Mouse (Mus musculus) kidney, adult 8-10 months (tissue): ENCODE results near the gene Celsr1.
A peak's percentile ranks its signal among the peaks of the same experiment; 100 is the strongest.

Experiments
- DNase-seq, 2 experiments: peaks; one replicate each; pipeline ENCODE4 v3.0.0; 2022

Celsr1 gene

DNA sequence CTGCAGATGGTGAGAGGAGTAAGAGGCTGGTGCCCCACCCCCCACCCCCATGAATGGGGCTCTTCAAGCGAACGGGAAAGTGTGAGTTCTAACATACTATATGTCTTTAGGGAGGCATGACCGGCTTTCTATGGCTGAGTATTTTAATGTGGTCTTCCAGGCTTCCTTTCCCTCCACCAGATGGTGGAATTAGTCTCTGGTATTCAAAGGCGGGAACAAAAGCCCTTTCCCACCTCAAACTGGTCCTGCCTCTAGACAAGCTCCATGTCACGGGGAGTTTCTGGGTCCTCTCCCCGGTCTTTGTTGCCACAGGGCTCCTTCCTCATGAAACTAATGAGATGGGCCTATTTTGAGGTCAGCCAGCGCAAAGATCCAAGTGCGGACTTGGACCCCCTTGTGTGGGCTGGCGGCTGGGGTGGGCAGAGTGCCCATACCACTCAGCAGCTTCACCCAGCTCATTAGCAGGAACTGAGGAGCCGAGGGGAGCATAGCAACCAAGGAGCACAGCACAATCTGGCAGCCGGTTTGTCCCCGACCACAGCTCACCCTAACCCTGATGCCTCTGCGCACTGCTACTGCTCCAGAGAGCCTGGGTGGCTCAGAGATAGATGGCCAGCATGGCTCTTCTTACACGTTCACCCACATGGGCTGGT is 39.5 kb downstream of the Celsr1 start:
- DNase-seq, result peak; percentile 53 to 71

DNA sequence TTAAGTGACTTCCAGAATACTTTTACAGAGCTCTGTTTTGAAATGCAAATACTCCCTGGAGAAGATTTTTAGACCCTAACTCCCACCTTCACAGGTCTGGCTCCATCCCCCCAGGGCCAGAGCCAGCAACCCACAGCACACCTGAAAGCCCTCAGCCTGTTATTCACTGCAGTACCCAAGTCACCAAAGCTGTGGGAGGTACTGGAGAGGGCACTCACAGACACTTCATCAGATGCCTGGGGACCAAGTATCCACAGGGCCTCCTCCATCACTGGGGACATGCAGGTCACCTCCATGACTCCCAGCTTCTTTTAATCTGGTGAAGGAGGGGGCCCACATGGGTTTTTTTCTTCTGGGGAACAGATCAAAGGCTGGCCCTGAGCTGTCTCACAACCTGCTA is 40.2 kb downstream of the Celsr1 start:
- no peak for DNase-seq

DNA sequence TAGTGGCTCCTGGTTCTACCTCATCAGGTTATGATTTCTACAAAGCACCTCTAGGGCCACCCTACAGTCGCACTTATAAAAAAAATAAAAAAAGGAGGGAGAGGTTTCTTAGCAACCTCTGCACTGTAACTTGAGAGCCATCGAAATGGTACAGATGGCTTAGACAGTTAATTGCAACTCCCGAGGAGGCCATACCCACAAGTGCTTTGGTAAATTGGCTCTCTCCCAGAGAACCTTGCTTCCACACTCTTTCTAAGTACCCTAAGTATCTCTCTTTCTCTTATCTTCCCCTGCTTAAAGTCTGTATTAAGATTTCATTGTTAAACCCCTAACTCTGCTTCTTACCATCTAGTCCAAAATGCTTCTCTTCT is 41.5 kb downstream of the Celsr1 start:
- no peak for DNase-seq

DNA sequence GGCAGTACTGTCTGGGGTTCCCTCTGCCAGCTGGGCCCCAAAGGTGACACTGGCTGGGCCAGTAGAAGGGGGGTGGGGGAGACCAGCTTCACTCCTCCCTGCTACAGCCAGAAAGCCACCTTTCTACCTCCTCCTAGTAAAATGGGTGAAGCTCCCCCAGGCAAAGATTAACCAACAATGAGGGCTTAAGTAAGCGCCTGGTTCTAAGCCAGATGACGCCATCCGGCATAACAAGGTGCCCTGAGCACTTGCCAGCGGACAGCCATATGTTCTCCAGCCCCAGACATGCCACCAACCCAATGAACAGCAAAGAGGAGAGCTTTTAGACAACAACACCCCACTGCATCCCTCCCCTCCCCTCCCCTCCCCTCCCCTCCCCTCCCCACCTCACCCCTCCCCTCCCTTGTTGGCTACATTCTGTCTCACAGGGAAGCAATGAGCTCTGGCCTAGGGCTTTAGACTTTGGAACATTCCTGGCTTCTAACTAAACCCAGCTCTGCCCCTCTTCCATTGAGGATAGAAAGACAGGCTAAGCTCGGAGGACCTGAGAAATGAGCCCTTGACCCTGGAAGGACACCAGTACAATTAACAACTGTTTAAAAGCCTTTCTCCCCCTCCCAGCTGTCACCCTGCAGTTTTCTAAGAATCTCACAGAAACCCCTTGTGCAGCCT is 42.0 kb downstream of the Celsr1 start:
- DNase-seq, result peak; percentile 86 to 91

DNA sequence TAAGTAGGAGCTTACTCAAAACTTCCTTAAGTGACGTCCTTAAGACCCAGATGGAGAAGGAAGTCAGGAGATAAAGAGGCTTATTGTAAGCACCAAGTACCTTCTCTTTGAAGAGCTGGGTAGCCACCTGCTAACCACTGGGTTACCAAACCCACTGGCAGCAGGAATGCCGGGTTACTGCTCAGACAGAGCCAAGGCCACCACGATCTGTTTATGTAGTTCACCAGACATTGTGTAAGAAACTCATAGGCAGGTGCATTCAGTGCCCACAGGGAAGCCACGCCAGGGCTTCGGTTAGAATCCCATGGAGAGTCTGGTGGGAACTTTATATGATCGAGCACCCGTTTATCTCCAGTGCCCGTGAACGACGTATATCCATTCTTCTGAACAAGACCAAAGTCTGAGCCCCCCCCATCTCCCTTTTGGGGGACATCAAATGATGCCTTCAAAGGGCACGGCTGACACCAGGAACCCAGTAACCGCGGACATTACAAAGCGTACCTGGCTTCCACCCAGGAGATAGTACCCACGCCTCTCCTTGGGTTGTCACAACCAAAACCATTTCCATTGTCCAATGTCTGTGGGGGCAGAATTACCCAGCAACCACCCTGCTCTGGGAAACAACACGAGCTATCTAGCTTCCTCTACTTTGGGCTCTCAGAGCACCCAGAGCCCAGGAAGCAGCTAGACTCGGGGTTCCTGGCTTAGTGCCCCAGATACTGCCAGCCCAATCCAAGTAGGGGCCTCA is 42.7 kb downstream of the Celsr1 start:
- DNase-seq, result no peak

DNA sequence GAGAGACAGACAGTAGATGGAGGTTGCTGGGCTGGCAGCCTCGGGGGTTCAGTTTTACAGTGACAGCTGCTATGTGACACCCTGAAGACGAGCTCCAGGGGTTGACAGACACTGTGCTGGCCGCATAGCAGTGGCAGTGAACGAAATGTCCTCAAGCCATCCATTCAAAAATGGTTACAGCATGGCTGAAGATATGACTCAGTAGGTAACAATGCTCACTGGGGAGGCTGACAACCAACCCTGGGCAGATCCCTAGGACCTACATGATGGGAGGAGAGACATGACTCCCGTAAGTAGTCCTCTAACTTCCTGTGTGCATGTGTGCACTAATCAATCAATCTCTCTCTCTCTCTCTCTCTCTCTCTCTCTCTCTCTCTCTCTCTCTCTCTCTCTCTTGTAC is 45.7 kb downstream of the Celsr1 start:
- DNase-seq, result no peak

DNA sequence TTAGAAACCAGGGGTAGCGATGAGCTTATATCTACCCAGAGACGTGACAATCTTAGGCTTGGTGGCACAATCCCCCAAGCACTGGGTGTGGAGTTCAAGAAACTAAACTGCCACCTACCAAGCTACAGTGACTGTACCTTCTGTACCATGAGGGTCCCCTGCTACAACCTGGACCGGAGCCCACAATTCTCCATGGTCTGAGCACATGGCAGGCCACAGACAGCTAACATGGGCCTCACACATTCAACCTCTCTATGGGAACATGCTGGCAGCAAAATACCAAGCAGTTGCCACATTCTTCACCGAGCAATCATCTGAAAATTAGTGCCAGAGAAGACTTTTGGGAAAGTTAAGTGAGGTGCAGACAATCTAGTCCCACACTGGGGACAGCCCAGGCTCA is 47.4 kb downstream of the Celsr1 start:
- DNase-seq, result no peak

DNA sequence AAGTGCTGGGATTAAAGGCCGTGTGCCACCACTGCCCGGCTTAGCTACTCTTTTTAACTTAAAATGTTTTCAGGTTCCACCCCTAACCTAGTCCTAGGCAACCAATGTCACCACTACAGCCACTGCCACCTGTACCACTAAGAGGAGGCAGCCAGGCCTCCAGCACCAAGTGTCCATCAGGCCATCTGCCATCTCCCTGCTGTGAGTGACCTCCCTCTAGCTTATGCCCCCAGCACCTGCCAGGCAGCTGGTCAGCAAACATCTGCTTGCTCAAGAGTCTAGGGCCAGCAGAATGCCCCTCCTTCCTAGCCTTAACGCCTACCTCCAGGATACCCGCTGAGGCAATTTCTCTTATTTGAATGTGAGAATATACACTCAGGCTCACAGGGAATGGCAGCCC is 48.0 kb downstream of the Celsr1 start:
- no peak for DNase-seq

DNA sequence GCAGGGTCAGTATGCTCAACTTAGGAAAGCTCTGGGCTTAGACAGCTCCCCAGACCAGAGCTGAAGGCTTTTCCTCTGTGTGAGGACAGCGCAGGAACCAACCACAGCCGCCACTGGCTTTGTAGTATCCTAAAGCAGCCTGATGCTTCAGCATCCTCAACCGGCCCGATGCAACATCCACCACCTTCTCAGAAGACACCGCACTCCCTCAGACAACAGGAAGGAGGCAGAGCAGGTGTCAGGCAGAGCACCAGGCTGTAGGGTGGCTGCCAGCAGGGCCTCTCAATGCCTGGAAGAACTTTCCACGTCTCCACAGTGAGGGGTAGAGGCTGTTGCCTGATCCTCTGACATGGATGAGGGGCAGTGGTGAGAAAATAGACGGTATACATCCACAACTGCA is 50.4 kb downstream of the Celsr1 start:
- no peak for DNase-seq

DNA sequence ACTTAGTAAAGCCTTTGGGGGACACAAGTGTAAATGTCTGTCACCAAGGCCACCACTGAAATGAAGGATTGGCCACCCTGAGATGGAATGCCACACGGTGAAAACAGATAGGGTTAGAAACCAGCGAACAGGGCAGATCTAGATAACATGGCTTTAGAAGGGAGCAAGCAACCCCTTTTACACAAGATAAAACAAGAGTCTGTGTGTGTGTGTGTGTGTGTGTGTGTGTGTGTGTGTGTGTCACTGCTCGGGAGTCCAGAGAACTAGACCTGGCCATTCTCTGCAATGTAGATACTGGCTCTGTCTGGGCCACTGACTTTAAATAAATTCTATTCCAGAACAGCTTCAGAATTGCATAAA is 51.2 kb downstream of the Celsr1 start:
- no peak for DNase-seq

DNA sequence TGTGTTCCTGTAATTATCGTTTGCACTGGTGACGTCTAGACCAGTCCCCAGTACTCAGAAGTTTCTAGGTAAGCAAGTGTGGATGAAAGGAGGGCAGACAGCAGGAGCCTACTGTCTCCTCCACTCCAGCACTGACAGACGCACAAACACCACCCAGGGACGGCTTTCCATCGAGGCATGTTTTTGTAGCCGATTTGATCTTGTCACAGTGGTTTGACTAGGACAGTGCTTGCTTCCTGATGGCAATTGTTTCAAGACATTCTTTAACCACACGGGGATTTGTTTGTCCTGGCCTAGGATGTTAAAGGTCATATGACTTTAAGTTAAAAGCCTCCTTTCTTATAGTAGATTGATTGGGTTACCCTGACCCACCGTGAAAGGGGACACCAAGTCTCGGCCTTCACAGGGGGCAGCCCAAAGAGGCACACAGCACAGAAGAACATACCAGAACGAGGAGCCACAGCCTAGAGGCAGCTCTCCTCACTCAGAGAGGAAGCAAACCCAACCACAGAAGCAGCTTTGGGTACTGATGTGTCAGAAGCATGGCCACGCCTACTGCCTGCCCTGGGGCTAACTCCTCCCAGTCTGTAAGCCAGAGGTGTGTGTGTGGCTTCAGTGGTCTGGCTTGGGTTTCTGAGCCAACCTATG is 51.7 kb downstream of the Celsr1 start:
- DNase-seq, result peak in 1 of 2 experiments; percentile 29

DNA sequence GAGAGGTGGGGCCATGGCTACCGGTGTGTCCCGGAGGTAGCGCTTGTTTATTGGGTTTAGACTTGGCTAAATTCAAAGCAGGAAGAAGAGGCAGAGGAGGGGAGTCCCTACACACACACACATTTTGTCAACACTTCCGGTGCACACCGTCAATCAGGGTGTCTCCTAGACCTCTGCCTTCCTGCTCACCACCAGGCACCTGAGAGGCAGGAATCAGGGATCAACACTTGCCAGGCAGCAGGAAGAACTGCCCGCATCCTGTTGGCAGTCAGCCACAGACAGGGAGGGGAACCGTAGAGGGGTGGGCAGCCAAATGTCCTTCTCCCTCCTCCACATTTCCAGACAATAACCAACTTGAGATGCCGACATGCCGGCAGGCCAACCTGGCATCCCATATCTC is 56.5 kb downstream of the Celsr1 start:
- DNase-seq, result no peak

DNA sequence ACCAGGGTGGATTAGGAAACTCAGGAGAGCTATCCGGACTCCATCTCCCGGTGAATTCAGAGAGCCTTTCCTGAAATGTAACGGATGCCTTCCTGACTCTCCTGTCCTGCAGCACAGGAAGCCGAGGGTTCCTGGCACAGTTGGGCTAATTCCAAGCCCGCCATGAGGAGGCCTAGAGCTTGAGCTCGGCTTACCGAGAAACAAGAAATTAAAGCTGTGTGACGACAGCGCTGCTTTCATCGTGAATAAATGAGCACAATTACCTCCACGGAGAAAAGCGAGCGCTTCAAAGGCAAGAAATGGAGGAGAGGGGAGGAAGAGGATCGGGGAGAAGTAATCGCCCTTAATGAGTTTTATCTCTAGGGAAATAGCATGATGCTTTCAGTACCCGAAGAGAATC is 57.8 kb downstream of the Celsr1 start:
- DNase-seq, result no peak

DNA sequence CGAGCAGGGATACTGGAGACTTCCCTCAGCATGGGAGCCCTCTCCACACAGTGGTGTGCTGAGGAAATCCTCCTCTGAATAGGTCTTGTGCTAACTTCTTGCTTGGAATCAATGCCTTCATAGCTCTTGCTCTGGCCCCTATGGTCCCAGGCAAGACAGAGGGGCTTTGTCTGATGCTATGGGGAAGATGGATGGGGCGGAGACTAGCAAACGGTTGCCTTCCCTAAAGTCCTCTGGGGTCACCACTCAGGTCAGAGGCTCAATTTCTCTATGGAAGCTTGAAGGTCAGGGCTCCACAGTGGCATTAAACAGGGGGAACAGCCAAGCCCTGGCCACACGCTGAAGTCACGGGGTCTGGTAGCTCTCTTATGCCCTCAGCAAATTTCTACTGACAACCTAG is 62.0 kb downstream of the Celsr1 start:
- DNase-seq, result no peak

DNA sequence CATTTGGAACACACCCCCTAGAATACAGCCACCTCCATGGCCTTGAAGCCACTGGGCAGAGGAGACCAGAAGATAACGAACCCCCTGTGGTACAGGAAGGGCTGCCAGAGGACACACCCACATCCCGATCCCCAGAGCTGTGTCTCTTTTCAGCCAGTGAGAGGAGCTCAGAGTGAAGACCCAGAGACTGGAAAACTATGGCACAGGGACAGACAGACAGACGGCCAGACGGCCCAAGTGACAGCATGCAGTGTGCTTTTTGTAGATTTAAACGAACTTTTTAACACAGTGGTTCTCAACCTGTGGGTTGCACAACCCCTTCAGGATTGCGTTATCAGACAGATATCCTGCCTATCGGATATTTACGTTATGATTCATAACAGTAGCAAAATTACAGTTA is 63.1 kb downstream of the Celsr1 start:
- no peak for DNase-seq

DNA sequence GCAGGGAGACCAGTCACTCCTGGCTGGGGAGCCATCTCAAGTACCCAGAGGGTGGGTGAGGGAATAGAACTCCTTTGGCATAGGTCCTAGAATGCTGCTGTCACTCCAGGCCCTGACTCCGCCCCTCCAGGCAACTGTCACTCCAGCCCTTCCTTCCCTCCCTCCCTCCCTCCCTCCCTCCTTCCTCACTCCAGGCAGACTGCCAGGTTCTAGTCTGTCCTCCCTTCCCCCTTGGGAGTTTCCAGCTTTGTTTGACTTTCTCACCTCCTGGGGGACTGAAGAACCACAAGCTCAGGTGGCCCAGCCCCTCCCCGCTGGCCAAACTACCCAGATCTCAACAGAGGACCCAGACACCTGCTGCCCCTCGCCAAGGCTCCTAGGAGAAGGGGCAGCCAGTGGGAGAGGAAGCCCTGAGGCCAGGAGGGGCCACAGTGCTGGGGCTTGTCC is 63.8 kb downstream of the Celsr1 start:
- peak; percentile 70 to 76 for DNase-seq

DNA sequence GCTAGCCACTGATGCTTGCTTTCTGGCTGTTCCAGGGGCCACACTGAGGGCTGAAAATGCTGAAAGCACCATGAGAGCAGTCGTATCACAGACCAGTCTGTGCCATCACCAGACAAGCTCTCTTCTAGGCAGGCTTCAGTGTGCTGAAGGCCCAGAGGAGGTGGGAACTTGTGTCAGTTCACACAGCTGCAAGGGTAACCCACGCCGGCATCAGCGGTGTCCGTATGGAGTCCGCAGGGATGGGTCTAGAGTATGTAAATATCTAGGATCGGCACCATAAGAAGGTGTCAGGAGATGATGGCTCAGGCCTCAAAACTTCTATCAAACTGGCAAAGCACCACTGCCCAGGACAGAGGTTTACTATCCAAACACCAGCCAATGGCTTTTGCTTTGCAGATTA is 64.3 kb downstream of the Celsr1 start:
- DNase-seq, result no peak

DNA sequence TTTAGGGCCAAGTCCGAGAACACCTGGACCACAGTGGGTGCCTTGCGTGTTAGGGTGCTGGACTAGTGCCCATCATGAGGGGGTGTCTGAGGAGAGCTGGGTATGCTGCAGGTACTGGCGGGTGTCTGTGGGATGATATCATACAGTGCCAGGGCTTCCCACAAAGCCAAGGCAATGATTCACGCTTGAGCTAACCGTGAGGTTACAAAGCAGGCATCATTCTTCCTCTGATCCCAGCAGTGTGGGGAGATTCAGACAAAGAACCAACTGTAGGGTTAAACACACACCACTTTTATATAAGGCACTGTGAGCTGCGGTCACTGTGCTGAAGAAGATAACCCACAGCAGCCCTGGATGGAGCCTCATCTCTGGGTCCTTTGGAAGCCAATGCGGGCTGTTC is 67.5 kb downstream of the Celsr1 start:
- no peak for DNase-seq

DNA sequence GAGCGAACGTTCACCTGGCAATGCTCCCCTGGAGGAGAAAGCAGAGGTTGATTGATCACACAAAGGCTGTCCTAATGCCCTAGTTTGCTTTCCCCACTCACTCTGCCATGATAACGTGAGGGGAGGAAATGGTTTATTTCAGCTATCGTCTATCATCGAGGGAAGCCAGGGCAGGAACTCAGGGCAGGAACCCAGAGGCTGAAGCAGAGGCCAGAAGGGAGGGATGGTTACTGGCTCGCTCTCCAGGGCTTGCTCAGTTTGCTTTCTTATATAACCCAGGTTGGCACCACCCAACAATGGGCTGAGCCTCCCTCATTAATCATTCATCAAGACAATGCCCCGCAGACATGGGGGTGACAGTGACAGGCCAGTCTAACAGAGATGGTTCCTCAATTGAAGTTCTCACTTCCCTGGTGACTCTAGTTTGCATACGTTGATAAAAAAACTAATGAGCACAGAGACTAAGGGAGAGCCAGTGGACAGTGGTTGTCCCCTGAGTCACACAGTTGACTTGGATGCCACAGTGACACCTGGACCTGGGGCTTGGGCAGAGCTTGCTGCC is 70.2 kb downstream of the Celsr1 start:
- DNase-seq, result peak in 1 of 2 experiments; percentile 14

DNA sequence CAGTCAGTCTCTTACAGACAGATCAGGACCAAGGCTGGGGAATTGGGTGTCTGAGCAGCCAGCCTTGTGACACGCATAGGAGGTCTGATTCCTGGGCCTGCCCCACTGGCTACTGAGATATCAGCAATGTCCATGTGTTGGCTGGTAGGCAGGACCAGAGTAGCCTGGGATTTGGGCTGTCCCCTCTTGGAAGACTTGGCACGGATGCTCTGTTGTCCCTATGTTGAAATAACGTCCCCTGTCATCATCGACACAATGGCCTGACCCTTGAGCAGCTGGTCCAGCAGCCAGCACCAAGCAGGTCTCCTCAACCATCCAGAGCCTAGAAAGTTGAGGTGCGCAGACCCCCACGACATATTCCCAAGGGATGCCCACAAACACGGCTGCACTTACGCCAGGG is 70.9 kb downstream of the Celsr1 start:
- no peak for DNase-seq

DNA sequence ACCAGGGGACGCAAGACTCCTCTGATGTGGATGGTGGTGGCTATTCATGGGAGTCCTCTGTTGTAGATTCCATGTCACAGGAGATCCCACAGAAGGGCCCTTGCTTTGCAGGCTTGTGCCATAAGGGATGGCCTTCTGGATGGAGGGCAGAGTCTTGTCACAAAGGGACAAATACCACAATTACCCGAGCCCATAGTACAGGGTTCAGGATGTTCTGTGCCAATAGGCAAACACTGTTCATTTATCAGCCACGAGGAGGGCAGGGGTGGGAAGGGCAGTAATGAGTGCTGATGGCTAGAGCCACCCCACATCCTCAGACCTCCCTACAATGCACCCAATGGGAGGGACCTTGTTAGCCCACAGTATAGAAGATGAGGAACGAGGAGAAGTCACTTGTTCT is 71.9 kb downstream of the Celsr1 start:
- DNase-seq, result no peak

DNA sequence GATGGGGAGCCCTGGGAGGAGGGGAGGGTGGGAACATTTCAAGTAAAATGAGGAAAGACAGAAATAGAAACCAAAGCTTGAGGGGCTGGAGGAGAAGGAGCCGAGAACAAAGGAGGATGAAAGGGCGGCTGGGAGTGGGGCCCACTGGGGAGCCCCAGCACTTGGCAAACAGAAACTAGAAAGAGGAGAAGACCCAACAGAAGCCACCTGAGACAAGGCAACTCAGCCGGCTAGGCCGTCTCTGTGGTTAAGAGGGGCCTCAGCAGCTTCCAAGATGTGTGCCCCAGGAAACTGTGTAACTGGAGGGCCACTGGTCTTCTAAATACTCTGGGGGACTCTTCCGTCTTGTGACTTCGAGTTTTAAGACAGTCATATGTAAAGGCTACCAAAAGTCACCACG is 72.4 kb downstream of the Celsr1 start:
- no peak for DNase-seq

DNA sequence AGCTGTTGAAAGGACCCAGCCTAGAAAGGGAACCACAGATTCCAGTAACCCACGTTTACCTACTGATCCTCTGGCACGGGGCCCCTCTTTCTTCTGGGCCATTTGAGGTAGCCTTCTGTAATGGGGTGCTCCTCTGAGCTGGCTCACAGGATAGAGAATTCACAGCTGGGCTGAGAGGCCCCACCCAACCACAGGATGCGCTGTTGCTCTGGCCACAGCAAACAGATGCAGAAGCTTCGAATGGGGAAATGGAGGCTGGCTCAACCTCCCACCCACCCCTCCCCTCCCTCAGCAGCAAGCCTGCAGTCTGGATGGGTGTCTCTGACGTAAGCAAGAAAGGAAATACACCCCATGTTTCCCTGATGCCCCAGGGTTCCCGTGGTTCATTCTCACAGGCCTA is 77.4 kb downstream of the Celsr1 start:
- no peak for DNase-seq

DNA sequence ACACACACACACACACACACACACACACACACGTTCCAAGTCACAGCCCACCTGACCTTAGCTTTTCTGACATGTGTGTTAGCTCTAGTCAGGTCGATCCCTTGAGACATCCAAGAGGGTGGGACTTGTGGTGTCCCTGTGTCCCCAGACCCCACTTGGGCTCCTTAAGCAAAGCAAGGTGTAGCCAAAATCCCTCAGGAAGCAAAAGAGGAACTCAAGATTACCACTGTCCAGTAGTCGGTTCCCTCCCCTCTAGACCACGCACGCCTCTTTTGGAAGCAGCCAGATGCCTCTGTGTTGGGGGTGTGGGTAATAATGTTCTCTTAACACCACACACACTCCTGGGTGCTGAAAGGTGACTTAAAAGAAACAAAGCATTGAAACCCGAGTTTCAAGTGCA is 80.1 kb downstream of the Celsr1 start:
- DNase-seq, result no peak
